Mouse (Mus musculus): ENCODE measurements around the gene Cnnm3. TPM values are rescaled to one million over a fixed set of nuclear protein-coding genes. Genes with fewer than 3 reads are reported as not detected.

Gene Cnnm3
- polyA plus RNA-seq (2012; rRNA removed) = 36.6 and 37.0 TPM in 2 replicates

- peaks cover 2% of the 10 kb centered on the region for H3K4me1 ChIP-seq (ENCODE audit: control insufficient read depth, insufficient read depth, low read length)
- TF ChIP-seq POLR2A (IDR thresholded peaks at IDR 0.05; ENCODE audit: borderline replicate concordance, extremely low read depth, low read depth, low read length) (peak; percentile 89), CTCF (IDR thresholded peaks at IDR 0.05; ENCODE audit: insufficient read depth, low read length) (peak; percentile 63)
- H3K4me3 ChIP-seq (replicated peaks; ENCODE audit: extremely low read depth, low read depth, low read length) = peak within 1 kb of the TSS; percentile 87
- DNase-seq = peak; percentile 100
- 2% methylated on average over 51 of the region's 51 CpGs for WGBS
These were observed at the start of gene Cnnm3 for GRCm38 (mm10) chr1:36511289-36512021. TSS of gene Cnnm3 (plus strand) at chr1:36511867.

GRCm38 (mm10) chr1:36465641-36466160 is 46.0 kb upstream of the Cnnm3 start:
- Histone ChIP-seq H3K4me1 (ENCODE audit: control insufficient read depth, insufficient read depth, low read length) (no peaks in the 10 kb centered on the region), H3K4me3 (replicated peaks; ENCODE audit: extremely low read depth, low read depth, low read length) (no peak overlapping the region)
- TF ChIP-seq CTCF (IDR thresholded peaks at IDR 0.05; ENCODE audit: insufficient read depth, low read length) = no peak
- 36% methylated on average over 4 of the region's 4 CpGs for WGBS
- DNase-seq = no peak

- TF ChIP-seq CTCF (IDR thresholded peaks at IDR 0.05; ENCODE audit: insufficient read depth, low read length) = no peak
- no peak for TF ChIP-seq POLR2A (IDR thresholded peaks at IDR 0.05; ENCODE audit: borderline replicate concordance, extremely low read depth, low read depth, low read length)
- WGBS = 67% methylated on average over 5 of the region's 5 CpGs
- no peak for DNase-seq
- Histone ChIP-seq H3K4me1 (ENCODE audit: control insufficient read depth, insufficient read depth, low read length) (peaks cover 4% of the 10 kb centered on the region; the same call in 1 of the 2 replicates), H3K4me3 (replicated peaks; ENCODE audit: extremely low read depth, low read depth, low read length) (no peak overlapping the region)
These were observed 44.2 kb upstream of the Cnnm3 start for GRCm38 (mm10) chr1:36467446-36467845.

DNA sequence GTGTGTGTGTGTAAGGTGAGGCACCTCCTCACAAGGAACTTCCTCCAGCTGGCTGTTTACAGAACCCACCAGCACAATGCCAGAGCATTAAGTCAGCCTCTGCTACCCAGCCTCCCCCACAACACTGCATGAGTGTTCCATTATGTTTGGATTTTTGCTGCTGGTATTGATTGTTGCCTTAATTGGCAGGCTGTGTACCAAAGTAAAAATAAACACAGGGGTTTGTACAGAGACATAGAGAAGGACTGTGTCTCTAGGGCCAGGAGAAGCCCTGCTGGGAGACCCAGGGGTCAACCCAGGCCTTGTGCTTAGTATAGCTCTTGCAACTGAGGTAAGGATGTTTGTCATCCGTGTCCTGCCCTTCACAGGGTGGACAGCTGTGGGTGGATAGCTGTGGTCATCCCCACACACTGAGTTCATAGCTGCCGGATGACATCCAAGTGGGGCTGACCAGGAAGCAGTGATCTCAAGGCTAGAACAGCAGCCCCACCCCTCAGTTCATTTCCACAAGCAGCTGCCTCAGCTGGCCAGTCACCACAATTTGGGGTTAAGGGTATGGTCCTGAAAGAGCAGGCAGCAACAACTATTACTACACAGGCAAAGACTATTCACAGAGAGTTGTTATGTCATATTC is 41.7 kb upstream of the Cnnm3 start:
- no peak overlapping the region for H3K4me3 ChIP-seq (replicated peaks; ENCODE audit: extremely low read depth, low read depth, low read length)
- DNase-seq = no peak
- peaks cover 14% of the 10 kb centered on the region for H3K4me1 ChIP-seq (ENCODE audit: control insufficient read depth, insufficient read depth, low read length)
- TF ChIP-seq CTCF (IDR thresholded peaks at IDR 0.05; ENCODE audit: insufficient read depth, low read length) (no peak), POLR2A (IDR thresholded peaks at IDR 0.05; ENCODE audit: borderline replicate concordance, extremely low read depth, low read depth, low read length) (no peak)
- 36% methylated on average over 2 of the region's 2 CpGs for WGBS

- Histone ChIP-seq H3K4me3 (replicated peaks; ENCODE audit: extremely low read depth, low read depth, low read length) (peak within 1 kb of the TSS; percentile 76), H3K4me1 (ENCODE audit: control insufficient read depth, insufficient read depth, low read length) (peaks cover 14% of the 10 kb centered on the region)
- DNase-seq = peak; percentile 81
- WGBS = under 1% methylated on average over 94 of the region's 98 CpGs
- peak; percentile 15; the same call in 1 of the 2 replicates for TF ChIP-seq CTCF (IDR thresholded peaks at IDR 0.05; ENCODE audit: insufficient read depth, low read length)
- TF ChIP-seq POLR2A (IDR thresholded peaks at IDR 0.05; ENCODE audit: borderline replicate concordance, extremely low read depth, low read depth, low read length) = peak; percentile 38; the same call in 1 of the 2 replicates
These were observed 40.2 kb upstream of the Cnnm3 start, which contains the start of gene Cnnm4 for GRCm38 (mm10) chr1:36471181-36472105. TSS of gene Cnnm4 (plus strand) at chr1:36471620.

DNA sequence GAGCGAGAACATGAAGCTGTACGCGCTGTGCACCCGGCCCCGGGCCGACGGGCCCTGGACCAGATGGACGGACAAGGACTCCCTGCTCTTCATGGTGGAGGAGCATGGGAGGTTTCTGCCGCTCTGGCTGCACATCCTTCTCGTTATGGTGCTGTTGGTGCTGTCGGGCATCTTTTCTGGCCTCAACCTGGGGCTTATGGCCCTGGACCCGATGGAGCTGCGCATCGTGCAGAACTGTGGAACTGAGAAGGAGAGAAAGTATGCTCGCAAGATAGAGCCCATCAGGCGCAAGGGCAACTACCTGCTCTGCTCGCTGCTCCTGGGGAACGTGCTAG is 39.6 kb upstream of the Cnnm3 start:
- peak overlapping the region; percentile 76 for H3K4me3 ChIP-seq (replicated peaks; ENCODE audit: extremely low read depth, low read depth, low read length)
- no peak for TF ChIP-seq POLR2A (IDR thresholded peaks at IDR 0.05; ENCODE audit: borderline replicate concordance, extremely low read depth, low read depth, low read length)
- TF ChIP-seq CTCF (IDR thresholded peaks at IDR 0.05; ENCODE audit: insufficient read depth, low read length) = no peak
- peaks cover 14% of the 10 kb centered on the region for H3K4me1 ChIP-seq (ENCODE audit: control insufficient read depth, insufficient read depth, low read length)
- 15% methylated on average over 18 of the region's 18 CpGs for WGBS
- no peak for DNase-seq

GRCm38 (mm10) chr1:36473211-36473780 is 38.4 kb upstream of the Cnnm3 start:
- H3K4me1 ChIP-seq (ENCODE audit: control insufficient read depth, insufficient read depth, low read length) = peaks cover 14% of the 10 kb centered on the region
- no peak overlapping the region for H3K4me3 ChIP-seq (replicated peaks; ENCODE audit: extremely low read depth, low read depth, low read length)
- TF ChIP-seq POLR2A (IDR thresholded peaks at IDR 0.05; ENCODE audit: borderline replicate concordance, extremely low read depth, low read depth, low read length) (no peak), CTCF (IDR thresholded peaks at IDR 0.05; ENCODE audit: insufficient read depth, low read length) (no peak)
- WGBS = 67% methylated on average over 10 of the region's 10 CpGs
- DNase-seq = no peak

- H3K4me3 ChIP-seq (replicated peaks; ENCODE audit: extremely low read depth, low read depth, low read length) = no peak overlapping the region
- TF ChIP-seq CTCF (IDR thresholded peaks at IDR 0.05; ENCODE audit: insufficient read depth, low read length) (no peak), POLR2A (IDR thresholded peaks at IDR 0.05; ENCODE audit: borderline replicate concordance, extremely low read depth, low read depth, low read length) (no peak)
- no peak for DNase-seq
- 54% methylated on average over 3 of the region's 3 CpGs for WGBS
- peaks cover 14% of the 10 kb centered on the region for H3K4me1 ChIP-seq (ENCODE audit: control insufficient read depth, insufficient read depth, low read length)
These were observed 37.0 kb upstream of the Cnnm3 start for GRCm38 (mm10) chr1:36474646-36475045.
